Mouse (Mus musculus) liver, embryonic 13.5 days (tissue): Measurements from ENCODE around the gene Tex35. TPM values are rescaled to one million over a fixed set of nuclear protein-coding genes. Genes with fewer than 3 reads are reported as not detected.

Experiments used
- ATAC-seq: fragments of 200-750 bp; cut with Nextera tagmentation; 2 replicates; pipeline ENCODE4 v1.8.0; 2017; ENCODE audit warnings: low read depth, mild to moderate bottlenecking, moderate number of reproducible peaks, moderate library complexity
- DNase-seq: peaks from one replicate; pipeline ENCODE4 v3.0.0; 2022
- H3K27ac ChIP-seq: fragments of 300-500 bp; sonication (generic); 2 replicates; pipeline ENCODE4 v1.5.1; 2015; ENCODE audit warnings: moderate library complexity, mild to moderate bottlenecking, inconsistent platforms
- H3K27me3 ChIP-seq: fragments of 300-500 bp; sonication (generic); 2 replicates; pipeline ENCODE4 v1.6.1; 2015; ENCODE audit warnings: mild to moderate bottlenecking, inconsistent platforms
- H3K36me3 ChIP-seq: fragments of 300-500 bp; sonication (generic); 2 replicates; pipeline ENCODE4 v1.6.1; 2015; ENCODE audit warnings: mild to moderate bottlenecking, inconsistent platforms
- H3K4me1 ChIP-seq: fragments of 300-500 bp; sonication (generic); replicated peaks from 2 replicates; pipeline ENCODE4 v1.6.1; 2015; ENCODE audit warnings: inconsistent platforms
- H3K4me2 ChIP-seq: fragments of 300-500 bp; sonication (generic); 2 replicates; pipeline ENCODE4 v1.6.1; 2015; ENCODE audit warnings: inconsistent platforms, mild to moderate bottlenecking, moderate library complexity
- H3K4me3 ChIP-seq: fragments of 300-500 bp; sonication (generic); replicated peaks from 2 replicates; pipeline ENCODE4 v1.5.1; 2015; ENCODE audit warnings: mild to moderate bottlenecking, inconsistent platforms
- H3K9ac ChIP-seq: fragments of 300-500 bp; sonication (generic); 2 replicates; pipeline ENCODE4 v1.6.1; 2015; ENCODE audit warnings: mild to moderate bottlenecking, inconsistent platforms
- H3K9me3 ChIP-seq: fragments of 300-500 bp; sonication (generic); replicated peaks from 2 replicates; pipeline ENCODE4 v1.6.1; 2016; ENCODE audit warnings: inconsistent platforms
- WGBS: fragments of 180-500 bp; shearing (Covaris S2); methylation state at CpG from one replicate; pipeline ENCODE4 v1.1.7; 2015; ENCODE audit not compliant: insufficient replicate concordance; 5-methylcytosine and 5-hydroxymethylcytosine counted together
- polyA plus RNA-seq: library from polyadenylated mRNA; unstranded; fragments of >200 nt; fragmentation: Nextera tagmentation; extraction: Ambion mirVana; gene quantifications from 2 replicates; pipeline ENCODE4 v1.2.1, GENCODE M21; 2015

Gene Tex35
- polyA plus RNA-seq = not detected in 2 replicates

- Histone ChIP-seq H3K27me3 (no peaks in the 10 kb centered on the region), H3K9me3 (no peaks in the 10 kb centered on the region), H3K27ac (no peak within 1 kb of the TSS), H3K4me2 (no peak within 1 kb of the TSS), H3K4me3 (no peak within 1 kb of the TSS), H3K36me3 (no peaks in the 10 kb centered on the region), H3K4me1 (no peaks in the 10 kb centered on the region), H3K9ac (no peak within 1 kb of the TSS)
- no peak for DNase-seq
- WGBS = 67% methylated on average over 4 of the region's 4 CpGs
- no peak for ATAC-seq
These were observed at the start of gene Tex35 for GRCm38 (mm10) chr1:157108580-157108979. TSS of gene Tex35 (minus strand) at chr1:157108680.

- Histone ChIP-seq H3K9me3 (no peaks in the 10 kb centered on the region), H3K27me3 (no peaks in the 10 kb centered on the region), H3K4me3 (no peak overlapping the region), H3K4me2 (no peak overlapping the region), H3K27ac (no peak overlapping the region), H3K4me1 (no peaks in the 10 kb centered on the region), H3K9ac (no peak overlapping the region), H3K36me3 (no peaks in the 10 kb centered on the region)
- ATAC-seq (no peak), DNase-seq (no peak)
These were observed 45.3 kb upstream of the Tex35 start for GRCm38 (mm10) chr1:157153781-157154180.

- no peak overlapping the region for H3K4me2 ChIP-seq
- no peaks in the 10 kb centered on the region for H3K4me1 ChIP-seq
- ATAC-seq = no peak
- H3K27ac ChIP-seq = no peak overlapping the region
- no peak overlapping the region for H3K4me3 ChIP-seq
- WGBS = 67% methylated on average over 1 of the region's 1 CpGs
- no peak for DNase-seq
- H3K36me3 ChIP-seq = no peaks in the 10 kb centered on the region
- H3K27me3 ChIP-seq = no peaks in the 10 kb centered on the region
- H3K9me3 ChIP-seq = no peaks in the 10 kb centered on the region
- no peak overlapping the region for H3K9ac ChIP-seq
These were observed 41.6 kb upstream of the Tex35 start for GRCm38 (mm10) chr1:157150107-157150506.

- Histone ChIP-seq H3K9me3 (no peaks in the 10 kb centered on the region), H3K4me2 (no peak overlapping the region), H3K27ac (no peak overlapping the region), H3K4me1 (no peaks in the 10 kb centered on the region), H3K27me3 (no peaks in the 10 kb centered on the region), H3K4me3 (no peak overlapping the region), H3K36me3 (no peaks in the 10 kb centered on the region), H3K9ac (no peak overlapping the region)
- WGBS = 77% methylated on average over 3 of the region's 3 CpGs
- no peak for DNase-seq
- no peak for ATAC-seq
These were observed 36.1 kb upstream of the Tex35 start for GRCm38 (mm10) chr1:157144621-157145020.

GRCm38 (mm10) chr1:157143326-157143932 lies 34.9 kb upstream of the Tex35 start:
- H3K9ac ChIP-seq = no peak overlapping the region
- no peaks in the 10 kb centered on the region for H3K9me3 ChIP-seq
- DNase-seq = no peak
- no peak overlapping the region for H3K4me2 ChIP-seq
- no peak overlapping the region for H3K4me3 ChIP-seq
- no peak overlapping the region for H3K27ac ChIP-seq
- no peak for ATAC-seq
- WGBS = 53% methylated on average over 7 of the region's 7 CpGs
- H3K36me3 ChIP-seq = no peaks in the 10 kb centered on the region
- no peaks in the 10 kb centered on the region for H3K4me1 ChIP-seq
- H3K27me3 ChIP-seq = no peaks in the 10 kb centered on the region

GRCm38 (mm10) chr1:157141014-157141413 lies 32.5 kb upstream of the Tex35 start:
- WGBS = 76% methylated on average over 3 of the region's 3 CpGs
- H3K4me2 ChIP-seq = no peak overlapping the region
- H3K9ac ChIP-seq = no peak overlapping the region
- H3K27ac ChIP-seq = no peak overlapping the region
- no peaks in the 10 kb centered on the region for H3K36me3 ChIP-seq
- DNase-seq (no peak), ATAC-seq (no peak)
- no peak overlapping the region for H3K4me3 ChIP-seq
- H3K9me3 ChIP-seq = no peaks in the 10 kb centered on the region
- H3K4me1 ChIP-seq = no peaks in the 10 kb centered on the region
- H3K27me3 ChIP-seq = no peaks in the 10 kb centered on the region

GRCm38 (mm10) chr1:157137854-157138241 lies 29.4 kb upstream of the Tex35 start:
- WGBS = 54% methylated on average over 1 of the region's 1 CpGs
- no peak for ATAC-seq
- no peaks in the 10 kb centered on the region for H3K4me1 ChIP-seq

GRCm38 (mm10) chr1:157137132-157137853 lies 28.8 kb upstream of the Tex35 start:
- Histone ChIP-seq H3K36me3 (no peaks in the 10 kb centered on the region), H3K4me1 (no peaks in the 10 kb centered on the region), H3K27me3 (no peaks in the 10 kb centered on the region), H3K27ac (no peak overlapping the region), H3K9me3 (no peaks in the 10 kb centered on the region), H3K9ac (no peak overlapping the region), H3K4me3 (no peak overlapping the region), H3K4me2 (no peak overlapping the region)
- no peak for ATAC-seq
- WGBS = 76% methylated on average over 9 of the region's 9 CpGs
- no peak for DNase-seq

More at GRCm38 (mm10) chr1:157137854-157138241, 29.4 kb upstream of the Tex35 start:
- Histone ChIP-seq H3K9me3 (no peaks in the 10 kb centered on the region), H3K27me3 (no peaks in the 10 kb centered on the region), H3K36me3 (no peaks in the 10 kb centered on the region), H3K4me3 (no peak overlapping the region), H3K9ac (no peak overlapping the region), H3K27ac (no peak overlapping the region), H3K4me2 (no peak overlapping the region)
- no peak for DNase-seq

GRCm38 (mm10) chr1:157128219-157128618 lies 19.7 kb upstream of the Tex35 start:
- H3K9ac ChIP-seq = no peak overlapping the region
- ATAC-seq (no peak), DNase-seq (no peak)
- H3K27me3 ChIP-seq = no peaks in the 10 kb centered on the region
- no peak overlapping the region for H3K4me2 ChIP-seq
- WGBS = 67% methylated on average over 2 of the region's 2 CpGs
- H3K27ac ChIP-seq = no peak overlapping the region
- no peak overlapping the region for H3K4me3 ChIP-seq
- no peaks in the 10 kb centered on the region for H3K4me1 ChIP-seq
- no peaks in the 10 kb centered on the region for H3K36me3 ChIP-seq
- no peaks in the 10 kb centered on the region for H3K9me3 ChIP-seq

- no peak overlapping the region for H3K4me3 ChIP-seq
- H3K27me3 ChIP-seq = no peaks in the 10 kb centered on the region
- H3K36me3 ChIP-seq = no peaks in the 10 kb centered on the region
- 68% methylated on average over 3 of the region's 3 CpGs for WGBS
- no peaks in the 10 kb centered on the region for H3K9me3 ChIP-seq
- ATAC-seq (no peak), DNase-seq (no peak)
- no peak overlapping the region for H3K9ac ChIP-seq
- H3K4me1 ChIP-seq = no peaks in the 10 kb centered on the region
- H3K4me2 ChIP-seq = no peak overlapping the region
- no peak overlapping the region for H3K27ac ChIP-seq
These were observed 15.4 kb upstream of the Tex35 start for GRCm38 (mm10) chr1:157123836-157124235.

GRCm38 (mm10) chr1:157119168-157119567 lies 10.7 kb upstream of the Tex35 start:
- H3K27ac ChIP-seq = no peak overlapping the region
- H3K4me1 ChIP-seq = no peaks in the 10 kb centered on the region
- no peaks in the 10 kb centered on the region for H3K36me3 ChIP-seq
- H3K9me3 ChIP-seq = no peaks in the 10 kb centered on the region
- H3K4me2 ChIP-seq = no peak overlapping the region
- 63% methylated on average over 6 of the region's 6 CpGs for WGBS
- H3K27me3 ChIP-seq = no peaks in the 10 kb centered on the region
- DNase-seq (no peak), ATAC-seq (no peak)
- no peak overlapping the region for H3K9ac ChIP-seq
- no peak overlapping the region for H3K4me3 ChIP-seq

GRCm38 (mm10) chr1:157117440-157117839 lies 9.0 kb upstream of the Tex35 start:
- H3K4me2 ChIP-seq = no peak overlapping the region
- H3K9me3 ChIP-seq = no peaks in the 10 kb centered on the region
- no peak overlapping the region for H3K4me3 ChIP-seq
- H3K4me1 ChIP-seq = no peaks in the 10 kb centered on the region
- ATAC-seq (no peak), DNase-seq (no peak)
- H3K9ac ChIP-seq = no peak overlapping the region
- 63% methylated on average over 3 of the region's 3 CpGs for WGBS
- no peaks in the 10 kb centered on the region for H3K36me3 ChIP-seq
- H3K27me3 ChIP-seq = no peaks in the 10 kb centered on the region
- no peak overlapping the region for H3K27ac ChIP-seq
